In genomic region chr3:107953906-107954305, GRCm38 (mm10) we compare ENCODE assay signal across 18 mouse cellular contexts. TPM values are rescaled to one million over a fixed set of nuclear protein-coding genes. Genes with fewer than 3 reads are reported as not detected.
DNase-seq lines count a peak whose midpoint lies in the region; ATAC-seq and TF ChIP-seq lines count a peak whose summit lies in the region.
"Had no signal": no experiment of that assay in that cellular context is flagged by ENCODE, and none has a peak within 500 bp of the region (broad histone marks: within the 10 kb centered on the region; RNA-seq: fewer than 3 reads in every experiment).

No protein-coding gene starts in this region.

- in situ Hi-C loops in Patski (cut with MboI; ENCODE audit: low pct_unique_long_range_greater_than_20kb), result loop anchor here (5.0 kb wide), 1 partner anchor 63 kb away; the partner anchor contains the start of gene Gstm1

- no peak for TF ChIP-seq POLR2A in cerebellum, adult 2 months (IDR thresholded peaks at IDR 0.05; ENCODE audit: borderline replicate concordance, insufficient read depth, low read length)

- POLR2A ChIA-PET in Patski (lab: Charles Lee), result interaction anchor here (0.5 to 2.4 kb wide), 5 partner anchors 10 to 163 kb away, joined by 3 to 6 read pairs (median 4); partner anchors contain the start of gene Gstm1

- WGBS in forebrain, postnatal 0 days, result 80% methylated on average over 5 of the region's 5 CpGs
- WGBS in forebrain, embryonic 12.5 days, result 84% methylated on average over 5 of the region's 5 CpGs
- 72% methylated on average over 5 of the region's 5 CpGs for WGBS in kidney, postnatal 0 days
- WGBS in cerebellum, adult 2 months, result 54% methylated on average over 5 of the region's 5 CpGs
- WGBS in heart, embryonic 10.5 days, result 74% methylated on average over 5 of the region's 5 CpGs

- 0 out of 2 replicates have a peak, but pooled peaks cover 3% of the 10 kb centered on the region for H3K4me1 ChIP-seq in forebrain, postnatal 0 days (ENCODE audit: insufficient read depth)
- H3K4me1 ChIP-seq in forebrain, embryonic 12.5 days, result no peaks in the 10 kb centered on the region
- no peaks in the 10 kb centered on the region for H3K4me1 ChIP-seq in kidney, postnatal 0 days (replicated peaks; ENCODE audit: insufficient read depth, low read length)
- no peaks in the 10 kb centered on the region for H3K4me1 ChIP-seq in cerebellum, adult 2 months (ENCODE audit: control insufficient read depth, insufficient read depth, low read length)
- H3K4me1 ChIP-seq in heart, embryonic 10.5 days, result peaks cover 4% of the 10 kb centered on the region; the same call in 1 of the 2 replicates
- H3K4me1 ChIP-seq: neural tube, embryonic 12.5 days had no signal

- H3K9ac ChIP-seq in forebrain, postnatal 0 days, result no peak overlapping the region
- no peak overlapping the region for H3K9ac ChIP-seq in forebrain, embryonic 12.5 days
- no peak overlapping the region for H3K9ac ChIP-seq in kidney, postnatal 0 days (ENCODE audit: low read depth, low read length)
- H3K9ac ChIP-seq: lung, embryonic 14.5 days; neural tube, embryonic 12.5 days had no signal

- peak; percentile 7; the same call in 1 of the 2 replicates for ATAC-seq in forebrain, postnatal 0 days
- ATAC-seq in forebrain, embryonic 12.5 days (ENCODE audit: low FRiP score), result no peak
- ATAC-seq in kidney, postnatal 0 days (replicated peaks; ENCODE audit: low FRiP score, low read depth), result 0 out of 2 replicates have a peak, but pooled peaks have one; percentile 21
- peak; percentile 13 for ATAC-seq in Patski

- H3K27ac ChIP-seq in forebrain, postnatal 0 days (ENCODE audit: low read depth, low read length), result no peak overlapping the region
- no peak overlapping the region for H3K27ac ChIP-seq in forebrain, embryonic 12.5 days
- no peak overlapping the region for H3K27ac ChIP-seq in kidney, postnatal 0 days
- H3K27ac ChIP-seq in cerebellum, adult 2 months (ENCODE audit: insufficient read depth, low read length), result no peak overlapping the region
- H3K27ac ChIP-seq in heart, embryonic 10.5 days, result no peak overlapping the region
- H3K27ac ChIP-seq: neural tube, embryonic 12.5 days had no signal

- no peak for TF ChIP-seq CTCF in forebrain, postnatal 0 days (IDR thresholded peaks at IDR 0.05; ENCODE audit: low read depth)
- TF ChIP-seq CTCF in kidney, postnatal 0 days (IDR thresholded peaks at IDR 0.05; ENCODE audit: low read depth), result no peak
- no peak for TF ChIP-seq CTCF in Patski (IDR thresholded peaks at IDR 0.05)
- no peak for TF ChIP-seq CTCF in cerebellum, adult 2 months (IDR thresholded peaks at IDR 0.05; ENCODE audit: borderline replicate concordance, insufficient read depth, low read depth, low read length)

- no peaks in the 10 kb centered on the region for H3K9me3 ChIP-seq in forebrain, postnatal 0 days (ENCODE audit: low read length)
- no peaks in the 10 kb centered on the region for H3K9me3 ChIP-seq in forebrain, embryonic 12.5 days
- no peaks in the 10 kb centered on the region for H3K9me3 ChIP-seq in kidney, postnatal 0 days (replicated peaks; ENCODE audit: low read length)
- no peaks in the 10 kb centered on the region for H3K9me3 ChIP-seq in heart, embryonic 10.5 days
- H3K9me3 ChIP-seq: neural tube, embryonic 12.5 days had no signal

- DNase-seq in forebrain, postnatal 0 days, result no peak
- DNase-seq in kidney, postnatal 0 days (ENCODE audit: low spot score), result peak; percentile 19
- no peak for DNase-seq in kidney, adult 9 months
- DNase-seq in Patski (ENCODE audit: low read depth, low spot score), result no peak
- peak; percentile 39 for DNase-seq in adrenal gland, postnatal 25 days
- DNase-seq in cerebellum, adult 2 months, result no peak
- no peak for DNase-seq in heart, embryonic 10.5 days (ENCODE audit: low spot score)

- H3K27me3 ChIP-seq in forebrain, postnatal 0 days (ENCODE audit: insufficient read depth, low read length), result no peaks in the 10 kb centered on the region
- no peaks in the 10 kb centered on the region for H3K27me3 ChIP-seq in forebrain, embryonic 12.5 days
- no peaks in the 10 kb centered on the region for H3K27me3 ChIP-seq in kidney, postnatal 0 days (ENCODE audit: insufficient read depth, low read length)
- no peaks in the 10 kb centered on the region for H3K27me3 ChIP-seq in Patski
- no peaks in the 10 kb centered on the region for H3K27me3 ChIP-seq in cerebellum, adult 2 months (ENCODE audit: control insufficient read depth, insufficient read depth, low read length)
- H3K27me3 ChIP-seq in heart, embryonic 10.5 days (ENCODE audit: insufficient read depth, poor library complexity, severe bottlenecking), result no peaks in the 10 kb centered on the region; the same call in 1 of the 2 replicates
- H3K27me3 ChIP-seq: neural tube, embryonic 12.5 days had no signal

- H3K4me2 ChIP-seq in forebrain, postnatal 0 days (ENCODE audit: low read depth), result no peak overlapping the region
- no peak overlapping the region for H3K4me2 ChIP-seq in forebrain, embryonic 12.5 days
- no peak overlapping the region for H3K4me2 ChIP-seq in kidney, postnatal 0 days (ENCODE audit: low read length)
- H3K4me2 ChIP-seq: lung, embryonic 14.5 days; neural tube, embryonic 12.5 days had no signal

- no peaks in the 10 kb centered on the region for H3K36me3 ChIP-seq in forebrain, postnatal 0 days (ENCODE audit: insufficient read depth)
- no peaks in the 10 kb centered on the region for H3K36me3 ChIP-seq in forebrain, embryonic 12.5 days (replicated peaks)
- no peaks in the 10 kb centered on the region for H3K36me3 ChIP-seq in kidney, postnatal 0 days (ENCODE audit: insufficient read depth, low read length)
- no peaks in the 10 kb centered on the region for H3K36me3 ChIP-seq in heart, embryonic 10.5 days
- H3K36me3 ChIP-seq: neural tube, embryonic 12.5 days had no signal

- no peak overlapping the region for H3K4me3 ChIP-seq in forebrain, postnatal 0 days (ENCODE audit: low read depth, low read length)
- H3K4me3 ChIP-seq in forebrain, embryonic 12.5 days (replicated peaks), result no peak overlapping the region
- H3K4me3 ChIP-seq in kidney, postnatal 0 days (replicated peaks; ENCODE audit: low read depth, low read length), result no peak overlapping the region
- no peak overlapping the region for H3K4me3 ChIP-seq in cerebellum, adult 2 months (replicated peaks; ENCODE audit: insufficient read depth, low read depth, low read length)
- H3K4me3 ChIP-seq in heart, embryonic 10.5 days, result no peak overlapping the region
- H3K4me3 ChIP-seq: neural tube, embryonic 12.5 days had no signal

- CTCF ChIA-PET in Patski (lab: Charles Lee), result interaction anchor here (0.7 to 3.8 kb wide), 16 partner anchors 9 to 193 kb away, joined by 3 to 23 read pairs (median 6); partner anchors contain the start of genes Gnai3, Gstm1, Gstm2 and Gstm6

RNA-seq across cellular contexts. Expression of gene Gstm6, which starts 10.4 kb away (rescaled TPM):
- total RNA-seq in forebrain, postnatal 0 days (2014; rRNA removed), result 12.5 and 20.7 TPM in 2 replicates
- 12.5 and 20.0 TPM in 2 replicates for polyA plus RNA-seq in forebrain, postnatal 0 days (2015; fragmentation: Nextera tagmentation; extraction: Ambion mirVana)
- 10.7 and 12.0 TPM in 2 replicates for polyA plus RNA-seq in forebrain, embryonic 12.5 days (2016; fragmentation: Nextera tagmentation; extraction: Ambion mirVana)
- 8.5 and 8.8 TPM in 2 replicates for polyA plus RNA-seq in kidney, postnatal 0 days (2015; fragmentation: Nextera tagmentation; extraction: Ambion mirVana)
- 0.15 TPM for polyA plus RNA-seq in Patski (2021)
- 5.9 and 7.1 TPM in 2 replicates for total RNA-seq in adrenal gland, postnatal 25 days (2021)
- polyA plus RNA-seq in cerebellum, adult 2 months (2012; rRNA removed), result 4.1 and 4.6 TPM in 2 replicates
- polyA plus RNA-seq in heart, embryonic 10.5 days (2016; fragmentation: Nextera tagmentation; extraction: Ambion mirVana), result 9.5 and 10.6 TPM in 2 replicates
- total RNA-seq: common myeloid progenitor, adult 5-6 weeks had no signal

RNA-seq across cellular contexts. Expression of gene Gstm3, which starts 15.2 kb away (rescaled TPM):
- total RNA-seq in forebrain, postnatal 0 days (2014; rRNA removed), result not detected in 2 replicates
- polyA plus RNA-seq in forebrain, postnatal 0 days (2015; fragmentation: Nextera tagmentation; extraction: Ambion mirVana), result not detected in 2 replicates
- polyA plus RNA-seq in forebrain, embryonic 12.5 days (2016; fragmentation: Nextera tagmentation; extraction: Ambion mirVana), result not detected in 2 replicates
- 0.14 and 0.17 TPM in 2 replicates for polyA plus RNA-seq in kidney, postnatal 0 days (2015; fragmentation: Nextera tagmentation; extraction: Ambion mirVana)
- polyA plus RNA-seq in Patski (2021), result not detected
- not detected in 2 replicates for total RNA-seq in adrenal gland, postnatal 25 days (2021)
- polyA plus RNA-seq in cerebellum, adult 2 months (2012; rRNA removed), result not detected in 2 replicates
- polyA plus RNA-seq in heart, embryonic 10.5 days (2016; fragmentation: Nextera tagmentation; extraction: Ambion mirVana), result 1.2 TPM in 1 of 2 replicates, not detected in the other
- total RNA-seq: common myeloid progenitor, adult 5-6 weeks; ES-E14; gastrocnemius, postnatal 14 days; heart, postnatal 14 days; layer of hippocampus, postnatal 14 days; left cerebral cortex, postnatal 25 days had no signal
- polyA plus RNA-seq: brain, embryonic 14.5 days; midbrain, embryonic 16.5 days; neural tube, embryonic 12.5 days had no signal

RNA-seq across cellular contexts. Expression of gene Gstm7, which starts 22.3 kb away (rescaled TPM):
- 32.2 and 38.9 TPM in 2 replicates for total RNA-seq in forebrain, postnatal 0 days (2014; rRNA removed)
- polyA plus RNA-seq in forebrain, postnatal 0 days (2015; fragmentation: Nextera tagmentation; extraction: Ambion mirVana), result 42.4 and 44.8 TPM in 2 replicates
- polyA plus RNA-seq in forebrain, embryonic 12.5 days (2016; fragmentation: Nextera tagmentation; extraction: Ambion mirVana), result 63.8 and 66.8 TPM in 2 replicates
- polyA plus RNA-seq in kidney, postnatal 0 days (2015; fragmentation: Nextera tagmentation; extraction: Ambion mirVana), result 17.7 and 18.3 TPM in 2 replicates
- polyA plus RNA-seq in Patski (2021), result 13.3 TPM
- 152 and 157 TPM in 2 replicates for total RNA-seq in adrenal gland, postnatal 25 days (2021)
- 45.9 and 53.9 TPM in 2 replicates for polyA plus RNA-seq in cerebellum, adult 2 months (2012; rRNA removed)
- 14.1 and 16.1 TPM in 2 replicates for polyA plus RNA-seq in heart, embryonic 10.5 days (2016; fragmentation: Nextera tagmentation; extraction: Ambion mirVana)

RNA-seq across cellular contexts. Expression of gene Gstm2, which starts 32.3 kb away (rescaled TPM):
- 6.5 TPM in 2 replicates for total RNA-seq in forebrain, postnatal 0 days (2014; rRNA removed)
- 11.9 and 12.0 TPM in 2 replicates for polyA plus RNA-seq in forebrain, postnatal 0 days (2015; fragmentation: Nextera tagmentation; extraction: Ambion mirVana)
- polyA plus RNA-seq in forebrain, embryonic 12.5 days (2016; fragmentation: Nextera tagmentation; extraction: Ambion mirVana), result 7.2 and 9.3 TPM in 2 replicates
- polyA plus RNA-seq in kidney, postnatal 0 days (2015; fragmentation: Nextera tagmentation; extraction: Ambion mirVana), result 148 and 155 TPM in 2 replicates
- polyA plus RNA-seq in Patski (2021), result 11.7 TPM
- total RNA-seq in adrenal gland, postnatal 25 days (2021), result 131 and 136 TPM in 2 replicates
- 3.9 and 5.7 TPM in 2 replicates for polyA plus RNA-seq in cerebellum, adult 2 months (2012; rRNA removed)
- polyA plus RNA-seq in heart, embryonic 10.5 days (2016; fragmentation: Nextera tagmentation; extraction: Ambion mirVana), result 46.9 and 47.2 TPM in 2 replicates

RNA-seq across cellular contexts. Expression of gene Gstm5, which starts 58.3 kb away (rescaled TPM):
- total RNA-seq in forebrain, postnatal 0 days (2014; rRNA removed), result 141 and 164 TPM in 2 replicates
- 250 and 273 TPM in 2 replicates for polyA plus RNA-seq in forebrain, postnatal 0 days (2015; fragmentation: Nextera tagmentation; extraction: Ambion mirVana)
- 225 and 230 TPM in 2 replicates for polyA plus RNA-seq in forebrain, embryonic 12.5 days (2016; fragmentation: Nextera tagmentation; extraction: Ambion mirVana)
- polyA plus RNA-seq in kidney, postnatal 0 days (2015; fragmentation: Nextera tagmentation; extraction: Ambion mirVana), result 246 and 258 TPM in 2 replicates
- polyA plus RNA-seq in Patski (2021), result 150 TPM
- 25.8 and 27.8 TPM in 2 replicates for total RNA-seq in adrenal gland, postnatal 25 days (2021)
- 252 and 282 TPM in 2 replicates for polyA plus RNA-seq in cerebellum, adult 2 months (2012; rRNA removed)
- polyA plus RNA-seq in heart, embryonic 10.5 days (2016; fragmentation: Nextera tagmentation; extraction: Ambion mirVana), result 121 and 146 TPM in 2 replicates

Comparison
In these comparisons a context has a peak if more than half of its experiments do, and no peak if none do; other contexts are left out.
1. DNase-seq: peak in kidney, postnatal 0 days (single experiment) and adrenal gland, postnatal 25 days (single experiment); none in forebrain, postnatal 0 days (single experiment), kidney, adult 9 months (single experiment), Patski (single experiment), cerebellum, adult 2 months (0 of 2) and heart, embryonic 10.5 days (single experiment).